Mouse (Mus musculus): Measurements from ENCODE around the gene Pxn. TPM values are rescaled to one million over a fixed set of nuclear protein-coding genes. Genes with fewer than 3 reads are reported as not detected.

Pxn gene
- polyA plus RNA-seq, 1 experiment, result 136 TPM

- no peaks in the 10 kb centered on the region; the same call in 1 of the 2 replicates for H3K27me3 ChIP-seq (ENCODE audit: control insufficient read depth, insufficient read depth, low read length)
- peaks cover 2% of the 10 kb centered on the region; the same call in 1 of the 2 replicates for H3K36me3 ChIP-seq (ENCODE audit: control insufficient read depth, insufficient read depth, low read length)
- WGBS, result 62% methylated on average over 10 of the region's 10 CpGs
- H3K4me3 ChIP-seq (ENCODE audit: low read depth, low read length), result no peak overlapping the region
- peaks cover 3% of the 10 kb centered on the region; the same call in 1 of the 2 replicates for H3K4me1 ChIP-seq (ENCODE audit: control insufficient read depth, insufficient read depth, insufficient read length, low read length)
- TF ChIP-seq POLR2A (IDR thresholded peaks at IDR 0.05; ENCODE audit: low read depth, low read length) (no peak), CTCF (IDR thresholded peaks at IDR 0.05; ENCODE audit: extremely low read depth, insufficient read length, insufficient replicate concordance, low read depth, low read length) (peak; percentile 16; the same call in 1 of the 2 replicates)
- no peak overlapping the region for H3K27ac ChIP-seq (ENCODE audit: insufficient read depth, low read depth, low read length)
Measured at GRCm38 (mm10) chr5:115473191-115473590, 33.3 kb upstream of the Pxn start.

GRCm38 (mm10) chr5:115474174-115474828, 32.2 kb upstream of the Pxn start:
- Histone ChIP-seq H3K27ac (ENCODE audit: insufficient read depth, low read depth, low read length) (no peak overlapping the region), H3K4me3 (ENCODE audit: low read depth, low read length) (peak overlapping the region; percentile 37), H3K27me3 (ENCODE audit: control insufficient read depth, insufficient read depth, low read length) (no peaks in the 10 kb centered on the region; the same call in 1 of the 2 replicates), H3K36me3 (ENCODE audit: control insufficient read depth, insufficient read depth, low read length) (peaks cover 2% of the 10 kb centered on the region), H3K4me1 (ENCODE audit: control insufficient read depth, insufficient read depth, insufficient read length, low read length) (peaks cover 3% of the 10 kb centered on the region; the same call in 1 of the 2 replicates)
- TF ChIP-seq CTCF (IDR thresholded peaks at IDR 0.05; ENCODE audit: extremely low read depth, insufficient read length, insufficient replicate concordance, low read depth, low read length) (no peak), POLR2A (IDR thresholded peaks at IDR 0.05; ENCODE audit: low read depth, low read length) (no peak)
- WGBS, result 50% methylated on average over 22 of the region's 22 CpGs

GRCm38 (mm10) chr5:115475337-115476106, 31.0 kb upstream of the Pxn start:
- 24% methylated on average over 22 of the region's 22 CpGs for WGBS
- peak overlapping the region; percentile 55 for H3K4me3 ChIP-seq (ENCODE audit: low read depth, low read length)
- no peak for TF ChIP-seq POLR2A (IDR thresholded peaks at IDR 0.05; ENCODE audit: low read depth, low read length)
- TF ChIP-seq CTCF (IDR thresholded peaks at IDR 0.05; ENCODE audit: extremely low read depth, insufficient read length, insufficient replicate concordance, low read depth, low read length), result no peak
- peaks cover 3% of the 10 kb centered on the region for H3K4me1 ChIP-seq (ENCODE audit: control insufficient read depth, insufficient read depth, insufficient read length, low read length)
- H3K27me3 ChIP-seq (ENCODE audit: control insufficient read depth, insufficient read depth, low read length), result no peaks in the 10 kb centered on the region; the same call in 1 of the 2 replicates
- H3K36me3 ChIP-seq (ENCODE audit: control insufficient read depth, insufficient read depth, low read length), result peaks cover 9% of the 10 kb centered on the region
- H3K27ac ChIP-seq (ENCODE audit: insufficient read depth, low read depth, low read length), result no peak overlapping the region

GRCm38 (mm10) chr5:115476107-115476727, 30.3 kb upstream of the Pxn start:
- Histone ChIP-seq H3K4me3 (ENCODE audit: low read depth, low read length) (peak overlapping the region; percentile 55), H3K4me1 (ENCODE audit: control insufficient read depth, insufficient read depth, insufficient read length, low read length) (peaks cover 3% of the 10 kb centered on the region), H3K36me3 (ENCODE audit: control insufficient read depth, insufficient read depth, low read length) (peaks cover 9% of the 10 kb centered on the region), H3K27me3 (ENCODE audit: control insufficient read depth, insufficient read depth, low read length) (no peaks in the 10 kb centered on the region), H3K27ac (ENCODE audit: insufficient read depth, low read depth, low read length) (no peak overlapping the region)
- TF ChIP-seq CTCF (IDR thresholded peaks at IDR 0.05; ENCODE audit: extremely low read depth, insufficient read length, insufficient replicate concordance, low read depth, low read length), result no peak
- TF ChIP-seq POLR2A (IDR thresholded peaks at IDR 0.05; ENCODE audit: low read depth, low read length), result no peak
- WGBS, result 47% methylated on average over 12 of the region's 12 CpGs

GRCm38 (mm10) chr5:115479561-115479960, 26.9 kb upstream of the Pxn start:
- 87% methylated on average over 15 of the region's 15 CpGs for WGBS
- Histone ChIP-seq H3K4me1 (ENCODE audit: control insufficient read depth, insufficient read depth, insufficient read length, low read length) (peaks cover 2% of the 10 kb centered on the region), H3K27me3 (ENCODE audit: control insufficient read depth, insufficient read depth, low read length) (no peaks in the 10 kb centered on the region), H3K36me3 (ENCODE audit: control insufficient read depth, insufficient read depth, low read length) (peaks cover 9% of the 10 kb centered on the region), H3K4me3 (ENCODE audit: low read depth, low read length) (no peak overlapping the region), H3K27ac (ENCODE audit: insufficient read depth, low read depth, low read length) (no peak overlapping the region)
- TF ChIP-seq CTCF (IDR thresholded peaks at IDR 0.05; ENCODE audit: extremely low read depth, insufficient read length, insufficient replicate concordance, low read depth, low read length), result no peak
- no peak for TF ChIP-seq POLR2A (IDR thresholded peaks at IDR 0.05; ENCODE audit: low read depth, low read length)

GRCm38 (mm10) chr5:115480101-115480500, 26.4 kb upstream of the Pxn start:
- Histone ChIP-seq H3K27me3 (ENCODE audit: control insufficient read depth, insufficient read depth, low read length) (no peaks in the 10 kb centered on the region), H3K4me1 (ENCODE audit: control insufficient read depth, insufficient read depth, insufficient read length, low read length) (no peaks in the 10 kb centered on the region; the same call in none of the 2 replicates), H3K27ac (ENCODE audit: insufficient read depth, low read depth, low read length) (no peak overlapping the region), H3K4me3 (ENCODE audit: low read depth, low read length) (peak overlapping the region; percentile 23; the same call in 1 of the 2 replicates), H3K36me3 (ENCODE audit: control insufficient read depth, insufficient read depth, low read length) (peaks cover 9% of the 10 kb centered on the region)
- TF ChIP-seq CTCF (IDR thresholded peaks at IDR 0.05; ENCODE audit: extremely low read depth, insufficient read length, insufficient replicate concordance, low read depth, low read length) (no peak), POLR2A (IDR thresholded peaks at IDR 0.05; ENCODE audit: low read depth, low read length) (no peak)
- WGBS, result 53% methylated on average over 27 of the region's 27 CpGs
